Mouse (Mus musculus): ENCODE data around the gene Cxcr4. TPM values are rescaled to one million over a fixed set of nuclear protein-coding genes. Genes with fewer than 3 reads are reported as not detected.
A peak's percentile ranks its signal among the peaks of the same experiment; 100 is the strongest.

The Cxcr4 gene
- polyA plus RNA-seq, 1 experiment = 96.9 TPM

DNA sequence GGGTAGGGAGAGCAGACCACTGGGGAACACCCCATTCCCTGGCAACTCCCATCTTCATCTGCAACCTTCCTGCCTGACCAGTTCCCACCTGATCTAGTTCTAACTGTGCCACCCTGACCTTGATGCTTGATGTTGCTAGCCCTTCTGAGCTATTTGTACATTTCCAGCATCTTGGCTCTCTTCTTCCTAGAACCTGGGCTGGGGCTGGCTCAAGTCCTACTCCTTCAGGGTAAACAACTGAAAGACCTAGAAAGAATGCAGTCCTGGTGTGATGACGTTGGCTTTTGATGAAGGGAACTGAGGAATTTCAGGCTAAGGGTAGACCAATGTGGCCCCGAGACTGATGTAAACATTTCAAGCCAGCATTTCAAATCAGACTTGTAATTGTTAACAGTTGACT, 24.5 kb upstream of the Cxcr4 start:
- TF ChIP-seq CTCF (IDR thresholded peaks at IDR 0.05; ENCODE audit: borderline replicate concordance, extremely low read depth, insufficient read depth, insufficient read length) (no peak), POLR2A (IDR thresholded peaks at IDR 0.05; ENCODE audit: borderline replicate concordance, extremely low read depth, insufficient read depth, insufficient read length, poor library complexity, severe bottlenecking) (no peak)
- no peak for DNase-seq (ENCODE audit: low read depth)

DNA sequence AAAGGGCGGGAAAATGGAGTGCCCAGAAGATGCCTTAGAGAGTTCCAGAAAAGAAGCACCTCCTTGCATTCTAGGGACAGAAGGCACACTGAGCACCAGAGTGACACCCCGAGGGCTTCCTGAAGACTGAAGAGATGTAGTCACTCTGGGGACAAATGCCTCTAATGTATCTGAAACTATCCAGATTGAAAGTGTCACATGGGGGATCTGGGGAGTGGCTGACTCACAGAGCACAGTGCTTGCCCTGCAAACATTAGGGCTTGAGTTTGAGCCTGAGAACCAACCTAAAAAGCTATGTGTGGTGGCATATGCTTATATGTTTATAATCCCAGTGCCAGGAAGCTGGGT, 23.3 kb upstream of the Cxcr4 start:
- no peak for DNase-seq (ENCODE audit: low read depth)
- no peak for TF ChIP-seq POLR2A (IDR thresholded peaks at IDR 0.05; ENCODE audit: borderline replicate concordance, extremely low read depth, insufficient read depth, insufficient read length, poor library complexity, severe bottlenecking)
- no peak for TF ChIP-seq CTCF (IDR thresholded peaks at IDR 0.05; ENCODE audit: borderline replicate concordance, extremely low read depth, insufficient read depth, insufficient read length)

DNA sequence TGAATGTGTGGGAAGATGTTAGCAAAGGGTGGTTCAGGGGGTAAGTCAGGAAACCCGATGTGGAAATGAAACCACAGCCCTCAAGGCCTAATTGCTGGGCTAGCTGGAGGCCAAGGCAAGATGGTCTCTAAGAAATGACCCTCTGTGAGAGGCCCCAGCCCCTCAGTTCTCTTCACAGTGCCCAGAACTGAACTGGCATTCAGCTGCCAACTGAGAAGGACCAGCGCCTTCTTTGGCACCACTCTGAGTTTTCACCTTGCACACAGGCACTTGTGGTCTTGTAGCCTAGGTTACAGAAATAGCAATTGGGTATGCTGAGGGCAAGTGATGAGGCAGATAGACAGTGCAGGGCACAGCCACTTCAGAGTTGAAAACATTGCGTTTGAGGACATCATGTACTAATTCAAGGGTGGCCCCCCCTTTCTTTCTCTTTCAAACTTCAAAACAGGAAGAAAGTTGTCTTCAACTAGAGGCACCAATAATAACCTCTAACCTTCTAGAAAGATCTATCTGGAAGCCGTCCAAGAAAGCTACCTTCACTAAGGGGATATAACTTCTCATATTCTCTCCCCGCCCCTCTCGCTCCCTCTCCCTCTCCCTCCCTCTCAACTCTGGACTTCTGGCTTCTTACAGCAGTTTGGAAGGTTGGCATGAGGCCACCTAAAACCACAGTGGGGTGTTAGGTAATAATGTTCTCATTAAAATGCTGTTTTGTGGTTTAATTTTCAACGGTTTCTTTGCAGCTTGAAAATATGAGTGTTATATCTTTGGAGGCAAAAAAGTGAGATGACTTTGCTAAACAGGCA, 22.8 kb upstream of the Cxcr4 start:
- peak; percentile 30 for DNase-seq (ENCODE audit: low read depth)
- TF ChIP-seq POLR2A (IDR thresholded peaks at IDR 0.05; ENCODE audit: borderline replicate concordance, extremely low read depth, insufficient read depth, insufficient read length, poor library complexity, severe bottlenecking) (no peak), CTCF (IDR thresholded peaks at IDR 0.05; ENCODE audit: borderline replicate concordance, extremely low read depth, insufficient read depth, insufficient read length) (no peak)

DNA sequence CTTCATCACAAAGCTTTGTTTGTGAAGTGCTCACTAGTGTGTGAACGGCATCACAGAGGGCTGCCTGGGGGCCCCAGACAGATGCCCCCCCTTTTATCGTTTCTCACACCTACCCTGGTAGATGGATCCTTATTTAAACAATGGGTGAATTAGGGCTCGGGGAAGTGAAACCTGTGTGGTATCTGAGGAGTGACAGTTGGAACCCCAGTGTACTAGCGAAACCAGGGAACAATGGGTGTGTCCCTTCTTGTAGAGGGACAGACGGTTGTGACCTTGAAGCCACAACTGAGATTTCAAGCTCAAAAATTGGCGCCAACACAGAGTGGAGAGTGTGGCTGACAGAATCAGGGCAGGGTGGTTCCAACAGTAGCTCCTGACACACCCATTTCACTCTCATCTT, 16.0 kb upstream of the Cxcr4 start:
- no peak for DNase-seq (ENCODE audit: low read depth)
- TF ChIP-seq POLR2A (IDR thresholded peaks at IDR 0.05; ENCODE audit: borderline replicate concordance, extremely low read depth, insufficient read depth, insufficient read length, poor library complexity, severe bottlenecking) (no peak), CTCF (IDR thresholded peaks at IDR 0.05; ENCODE audit: borderline replicate concordance, extremely low read depth, insufficient read depth, insufficient read length) (no peak)

DNA sequence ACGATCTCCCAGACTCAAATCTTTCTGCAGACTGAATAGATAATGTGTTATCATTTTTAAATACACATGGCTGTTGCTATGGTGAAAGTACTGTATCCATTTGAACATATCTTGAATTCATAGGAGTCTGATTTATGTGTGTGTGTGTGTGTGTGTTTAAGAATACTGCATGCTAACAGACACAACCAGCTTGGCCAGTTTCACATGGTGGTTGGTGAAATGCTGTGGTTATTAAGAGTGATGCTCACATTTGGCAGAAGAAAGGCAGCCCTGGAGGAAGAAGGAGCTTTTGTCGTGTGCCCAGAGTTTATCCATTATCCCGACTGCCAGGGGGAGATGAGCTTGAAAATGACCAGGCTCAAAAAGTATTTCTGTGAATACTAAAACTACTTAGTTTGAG, 15.3 kb upstream of the Cxcr4 start:
- DNase-seq (ENCODE audit: low read depth) = no peak
- TF ChIP-seq POLR2A (IDR thresholded peaks at IDR 0.05; ENCODE audit: borderline replicate concordance, extremely low read depth, insufficient read depth, insufficient read length, poor library complexity, severe bottlenecking) = no peak
- no peak for TF ChIP-seq CTCF (IDR thresholded peaks at IDR 0.05; ENCODE audit: borderline replicate concordance, extremely low read depth, insufficient read depth, insufficient read length)

DNA sequence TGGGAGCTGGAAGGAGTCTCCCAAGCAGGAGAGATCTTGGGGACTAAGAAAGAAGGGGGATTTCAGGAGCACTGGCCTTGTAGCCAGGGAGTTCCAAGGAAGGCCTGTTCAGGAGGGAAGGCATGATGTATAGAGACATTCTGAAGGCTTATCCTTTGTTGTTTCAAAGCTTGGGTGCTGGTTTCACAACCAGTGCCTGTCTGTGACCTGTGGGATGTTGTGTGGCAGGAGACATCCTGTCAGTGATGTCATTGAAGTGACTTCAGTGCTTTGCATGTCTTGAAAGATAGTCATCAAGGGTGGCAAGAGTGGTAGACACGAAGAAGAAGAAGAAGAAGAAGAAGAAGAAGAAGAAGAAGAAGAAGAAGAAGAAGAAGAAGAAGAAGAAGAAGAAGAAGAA, 13.7 kb upstream of the Cxcr4 start:
- no peak for DNase-seq (ENCODE audit: low read depth)
- TF ChIP-seq POLR2A (IDR thresholded peaks at IDR 0.05; ENCODE audit: borderline replicate concordance, extremely low read depth, insufficient read depth, insufficient read length, poor library complexity, severe bottlenecking) (no peak), CTCF (IDR thresholded peaks at IDR 0.05; ENCODE audit: borderline replicate concordance, extremely low read depth, insufficient read depth, insufficient read length) (no peak)

DNA sequence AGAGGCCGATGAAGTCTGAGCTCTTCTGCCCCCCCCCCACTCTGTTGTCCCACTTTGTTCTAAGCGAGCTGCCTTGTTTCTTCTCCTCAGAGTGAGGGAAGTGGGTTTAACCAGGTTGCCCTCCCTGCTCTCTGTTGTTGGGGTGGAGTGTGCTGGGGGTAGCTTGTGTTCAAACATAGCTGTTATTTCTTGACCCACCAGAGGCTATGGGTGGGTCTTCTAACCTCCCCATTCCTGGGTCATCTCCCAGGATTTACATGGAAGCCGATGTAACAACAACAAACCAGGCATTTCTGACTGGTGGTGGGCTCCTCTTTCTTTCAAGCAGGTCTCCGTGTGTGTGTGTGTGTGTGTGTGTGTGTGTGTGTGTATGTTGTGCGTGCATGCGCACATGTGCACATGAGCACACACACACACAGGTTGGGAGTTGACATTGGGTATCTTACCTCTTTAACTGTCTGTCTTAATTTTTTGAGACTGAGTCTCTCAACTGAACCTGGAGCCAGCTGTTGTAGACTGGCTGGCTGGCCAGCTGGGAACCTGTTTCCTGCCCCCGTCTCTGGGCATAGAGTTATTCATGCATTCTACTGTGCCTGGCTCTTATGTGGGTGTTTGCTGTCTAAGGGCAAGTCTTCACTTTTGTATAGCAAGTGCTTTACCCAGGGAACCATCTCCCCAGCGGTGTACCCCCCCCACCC, 10.7 kb upstream of the Cxcr4 start:
- no peak for TF ChIP-seq CTCF (IDR thresholded peaks at IDR 0.05; ENCODE audit: borderline replicate concordance, extremely low read depth, insufficient read depth, insufficient read length)
- no peak for TF ChIP-seq POLR2A (IDR thresholded peaks at IDR 0.05; ENCODE audit: borderline replicate concordance, extremely low read depth, insufficient read depth, insufficient read length, poor library complexity, severe bottlenecking)
- DNase-seq (ENCODE audit: low read depth) = no peak

DNA sequence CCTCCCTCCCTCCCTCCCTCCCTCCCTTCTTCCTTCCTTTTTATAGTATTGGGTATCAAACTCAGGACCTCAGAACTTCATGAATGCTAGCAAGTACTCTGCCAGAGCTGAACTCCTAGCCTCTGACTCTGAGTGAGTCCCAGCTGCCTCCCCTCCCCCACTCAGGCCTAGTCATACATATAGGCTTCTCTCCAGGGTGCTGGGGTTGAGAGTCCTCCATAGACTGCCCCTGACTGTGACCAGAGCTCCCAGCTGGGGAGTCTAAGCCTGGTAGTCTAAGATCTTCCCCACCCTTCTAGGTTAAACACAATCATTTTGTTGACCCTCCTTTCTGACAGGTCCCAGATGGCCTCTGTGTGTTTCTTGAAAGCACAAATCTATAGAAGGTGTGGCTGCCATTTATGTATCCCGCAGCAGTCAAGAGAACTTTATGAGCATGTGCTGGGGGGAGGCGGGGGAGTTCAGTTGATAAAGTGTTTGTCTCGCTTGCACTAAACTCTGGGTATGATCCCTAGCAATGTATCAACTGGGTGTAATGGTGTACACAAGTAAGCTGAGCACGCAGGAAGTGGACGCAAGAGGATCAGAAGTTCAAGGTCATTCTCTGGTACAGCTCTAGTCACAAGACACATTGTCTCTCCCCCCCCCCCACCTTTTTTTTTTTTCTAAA, 10.1 kb upstream of the Cxcr4 start:
- DNase-seq (ENCODE audit: low read depth) = no peak
- TF ChIP-seq CTCF (IDR thresholded peaks at IDR 0.05; ENCODE audit: borderline replicate concordance, extremely low read depth, insufficient read depth, insufficient read length) (no peak), POLR2A (IDR thresholded peaks at IDR 0.05; ENCODE audit: borderline replicate concordance, extremely low read depth, insufficient read depth, insufficient read length, poor library complexity, severe bottlenecking) (no peak)

DNA sequence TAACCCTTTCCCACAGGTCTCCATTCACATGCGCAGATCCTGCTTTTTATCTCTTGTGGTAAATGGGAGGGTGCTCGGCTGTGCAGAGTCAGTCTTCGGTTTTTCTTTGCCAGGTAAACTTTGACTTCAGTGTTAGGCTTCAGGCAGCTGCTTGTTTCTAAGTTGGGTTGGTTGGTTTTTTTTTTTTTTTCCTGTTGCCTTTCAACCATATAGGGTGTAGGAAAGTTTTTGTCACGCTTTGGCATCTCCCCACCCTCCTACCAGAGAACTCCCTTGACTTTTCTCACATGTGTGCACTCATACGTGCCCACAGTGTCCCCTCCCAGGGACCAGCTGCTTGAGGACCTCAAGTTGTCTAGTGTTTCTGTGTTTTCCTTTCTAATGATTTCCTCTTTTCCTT, 9.2 kb upstream of the Cxcr4 start:
- TF ChIP-seq CTCF (IDR thresholded peaks at IDR 0.05; ENCODE audit: borderline replicate concordance, extremely low read depth, insufficient read depth, insufficient read length) (no peak), POLR2A (IDR thresholded peaks at IDR 0.05; ENCODE audit: borderline replicate concordance, extremely low read depth, insufficient read depth, insufficient read length, poor library complexity, severe bottlenecking) (no peak)

DNA sequence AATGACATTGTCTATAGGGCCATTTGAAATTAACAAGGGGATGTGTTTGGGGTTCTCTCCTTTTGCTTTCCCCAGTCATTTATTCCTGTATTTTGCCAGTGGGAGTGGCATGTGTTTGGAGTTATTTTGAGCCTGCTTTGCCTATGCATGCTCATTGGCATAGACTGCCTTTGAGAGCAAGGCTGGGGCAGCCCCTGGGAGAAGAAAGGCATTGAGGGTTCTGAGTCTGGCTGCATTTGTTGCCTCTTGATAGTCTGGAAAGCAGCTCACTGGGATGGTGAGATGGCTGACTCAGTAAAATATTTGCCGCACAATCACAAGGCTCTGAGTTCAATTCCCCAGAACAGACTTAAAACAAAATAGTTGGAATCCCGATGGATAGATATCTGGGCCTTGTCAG, 8.5 kb upstream of the Cxcr4 start:
- no peak for DNase-seq (ENCODE audit: low read depth)
- TF ChIP-seq CTCF (IDR thresholded peaks at IDR 0.05; ENCODE audit: borderline replicate concordance, extremely low read depth, insufficient read depth, insufficient read length) = no peak
- no peak for TF ChIP-seq POLR2A (IDR thresholded peaks at IDR 0.05; ENCODE audit: borderline replicate concordance, extremely low read depth, insufficient read depth, insufficient read length, poor library complexity, severe bottlenecking)

More for the DNA sequence above, 9.2 kb upstream of the Cxcr4 start:
- no peak for DNase-seq (ENCODE audit: low read depth)

DNA sequence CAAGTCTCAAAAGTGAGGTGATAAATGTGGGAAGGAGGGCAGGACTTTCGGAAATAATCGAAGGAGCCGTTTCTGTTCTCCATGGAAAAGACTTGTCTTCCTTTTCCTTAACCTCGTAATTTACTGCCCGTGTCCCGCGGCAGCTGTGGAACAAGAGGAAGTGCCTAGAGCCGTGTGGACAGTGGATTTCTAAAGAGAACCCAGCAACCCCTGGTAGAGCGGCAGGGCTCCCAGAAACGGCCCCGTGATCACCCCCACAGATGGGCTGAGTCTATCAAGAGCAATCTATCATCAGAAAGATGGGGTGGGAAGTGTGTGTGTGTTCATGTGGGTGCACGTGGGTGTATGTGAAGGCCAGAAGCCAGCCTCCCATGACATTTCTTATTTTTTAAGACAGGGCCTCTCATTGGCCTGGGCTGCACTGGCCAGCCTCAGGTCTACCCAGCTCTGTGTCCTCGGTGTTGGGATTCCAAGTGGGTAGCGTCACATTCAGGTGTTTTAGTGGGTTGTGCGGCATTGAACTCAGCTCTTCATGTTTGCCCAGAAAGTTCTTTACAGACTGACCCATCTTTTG, 5.2 kb upstream of the Cxcr4 start:
- TF ChIP-seq POLR2A (IDR thresholded peaks at IDR 0.05; ENCODE audit: borderline replicate concordance, extremely low read depth, insufficient read depth, insufficient read length, poor library complexity, severe bottlenecking) = no peak
- no peak for TF ChIP-seq CTCF (IDR thresholded peaks at IDR 0.05; ENCODE audit: borderline replicate concordance, extremely low read depth, insufficient read depth, insufficient read length)
- DNase-seq (ENCODE audit: low read depth) = no peak
